Mouse (Mus musculus) bone marrow macrophage, adult 2 months (primary cell): ENCODE measurements at regions not wholly inside any gene's neighbourhood (a gene's known extent, or its start where the extent isn't known, plus 50 kb on each side); places are given as distances from the start of the nearest gene placed in this dataset.

ENCODE experiments used
- H3K27ac ChIP-seq: 2 replicates; pipeline ENCODE4 v1.5.1; 2012; ENCODE audit warnings: low read depth, low read length; ENCODE audit not compliant: insufficient read depth
- H3K4me1 ChIP-seq: 2 replicates; pipeline ENCODE4 v1.6.1; 2012; ENCODE audit warnings: low read length; ENCODE audit not compliant: control insufficient read depth, insufficient read depth
- H3K4me3 ChIP-seq: 2 replicates; pipeline ENCODE4 v1.5.1; 2012; ENCODE audit warnings: mild to moderate bottlenecking, low read length, moderate library complexity; ENCODE audit not compliant: insufficient read depth
- CTCF ChIP-seq: IDR thresholded peaks from 2 replicates; pipeline ENCODE4 v1.5.1; 2012; ENCODE audit warnings: low read depth, mild to moderate bottlenecking, low read length, moderate library complexity
- POLR2A ChIP-seq: IDR thresholded peaks from 2 replicates; pipeline ENCODE4 v1.6.1; 2012; ENCODE audit warnings: mild to moderate bottlenecking, low read depth, low read length, borderline replicate concordance

DNA sequence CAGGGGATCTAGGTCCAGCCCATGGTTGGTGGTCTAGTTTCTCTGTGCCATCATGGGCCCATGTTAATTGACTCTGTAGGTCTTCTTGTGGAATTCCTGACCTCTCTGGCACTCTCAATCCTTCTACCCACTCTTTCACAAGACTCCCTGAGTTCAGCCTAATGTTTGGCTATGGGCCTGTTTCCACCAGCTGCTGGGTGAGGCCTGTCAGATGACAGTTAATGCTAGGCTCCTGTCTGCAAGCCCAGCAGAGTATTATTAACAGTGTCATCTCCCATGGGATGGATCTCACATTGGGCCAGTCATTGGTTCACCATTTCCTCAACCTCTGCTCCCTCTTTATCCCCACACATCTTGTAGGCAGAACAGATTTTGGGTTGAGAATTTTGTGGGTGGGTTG, 271.5 kb upstream of the Gm21798 start:
- H3K4me1 ChIP-seq = peaks cover 18% of the 10 kb centered on the region
- H3K4me3 ChIP-seq = no peak overlapping the region
- no peak for TF ChIP-seq CTCF
- TF ChIP-seq POLR2A = no peak
- H3K27ac ChIP-seq = no peak overlapping the region

DNA sequence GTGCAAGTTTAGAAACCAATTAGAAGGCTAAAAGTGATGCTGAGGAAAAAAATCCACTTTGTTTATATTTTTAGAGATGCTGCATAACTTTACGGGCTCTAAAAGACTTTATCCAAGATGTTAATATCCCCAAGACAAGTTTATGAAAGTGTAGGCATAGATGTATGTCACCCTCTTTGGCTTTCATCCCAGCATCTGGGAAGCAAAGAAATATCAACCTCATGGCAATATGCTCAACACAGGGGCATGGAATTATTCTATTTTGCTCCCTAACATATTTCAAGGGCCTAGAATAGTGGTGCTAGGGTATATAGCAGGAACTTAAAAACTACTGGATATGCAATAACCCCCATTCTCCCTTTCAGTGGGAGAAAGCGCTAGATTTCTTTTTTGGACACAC, 260.0 kb upstream of the Gm21798 start:
- no peak for TF ChIP-seq POLR2A
- no peak for TF ChIP-seq CTCF
- Histone ChIP-seq H3K27ac (no peak overlapping the region), H3K4me1 (peaks cover 8% of the 10 kb centered on the region), H3K4me3 (no peak overlapping the region)

DNA sequence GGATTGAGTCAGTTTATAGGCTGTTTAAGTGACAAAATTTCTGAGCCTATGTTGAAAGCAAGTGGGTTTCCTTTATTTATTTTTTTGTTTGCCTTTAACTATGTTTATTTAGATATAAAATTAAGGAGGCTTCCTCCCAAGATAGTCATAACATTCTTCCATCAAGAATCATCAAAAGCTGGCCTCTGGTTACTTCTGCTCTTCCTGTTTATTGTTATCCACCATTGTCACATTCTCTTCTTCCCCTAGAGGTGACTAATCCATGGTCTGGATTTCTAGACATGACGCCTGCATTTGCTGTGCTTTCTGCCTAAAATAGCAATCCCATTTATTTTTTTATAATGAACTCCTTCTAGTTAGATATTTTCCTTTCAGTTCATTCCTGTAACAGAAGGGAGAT, 259.3 kb upstream of the Gm21798 start:
- Histone ChIP-seq H3K4me1 (peaks cover 8% of the 10 kb centered on the region), H3K27ac (no peak overlapping the region), H3K4me3 (no peak overlapping the region)
- TF ChIP-seq POLR2A = no peak
- no peak for TF ChIP-seq CTCF

DNA sequence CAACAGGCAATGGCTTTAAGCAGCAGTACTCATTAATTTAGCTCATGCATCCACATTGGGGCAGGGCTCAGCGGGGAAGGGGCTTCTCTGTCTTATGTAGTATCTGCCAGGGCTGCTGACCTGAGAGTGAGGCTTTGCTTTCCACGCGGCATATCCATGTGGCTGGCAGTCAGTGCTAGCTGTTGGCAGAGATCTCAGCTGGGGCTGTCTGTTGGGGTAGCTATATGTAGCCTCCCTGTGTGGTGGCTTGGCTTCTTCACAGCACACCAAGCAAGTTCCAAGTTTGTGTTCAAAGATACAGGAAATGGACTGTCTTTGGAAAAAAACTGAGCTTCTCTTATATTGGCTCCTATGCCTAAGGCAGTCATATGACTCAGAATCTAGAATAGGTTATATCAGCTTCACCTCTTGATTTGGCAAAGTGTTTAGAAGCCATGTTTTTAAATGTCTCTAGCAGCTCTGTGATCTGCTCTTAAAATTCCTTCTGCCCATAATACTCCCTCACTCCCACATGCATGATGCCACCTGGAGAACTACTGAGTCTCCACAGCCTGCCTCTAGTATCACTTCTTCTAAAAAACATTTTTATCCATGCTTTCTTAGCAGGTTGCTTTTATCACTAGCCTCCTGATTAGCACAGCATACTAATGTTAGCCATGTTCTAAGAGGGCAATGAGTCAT, 254.9 kb upstream of the Gm21798 start:
- TF ChIP-seq CTCF (no peak), POLR2A (no peak)
- no peaks in the 10 kb centered on the region for H3K4me1 ChIP-seq

DNA sequence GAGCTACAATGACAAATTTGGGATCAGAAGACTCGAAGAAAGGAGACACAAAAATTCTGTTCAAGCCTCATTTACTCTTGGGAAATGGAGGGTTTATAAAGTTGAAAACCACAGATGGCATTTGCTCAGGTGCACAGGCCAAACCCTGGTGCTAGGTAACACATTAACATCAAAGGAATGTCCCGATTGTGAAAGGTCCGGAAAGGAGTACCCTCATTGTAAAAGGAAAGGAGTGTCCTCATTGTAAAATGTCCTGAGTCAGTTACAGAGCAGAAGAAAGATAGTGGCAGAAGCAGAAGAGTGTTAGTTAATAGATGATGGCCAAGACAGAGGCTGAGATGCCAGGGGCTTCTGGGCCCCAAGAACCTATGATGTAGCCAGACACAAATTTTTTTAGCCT, 252.8 kb upstream of the Gm21798 start:
- no peak overlapping the region for H3K27ac ChIP-seq
- H3K4me1 ChIP-seq = no peaks in the 10 kb centered on the region
- no peak overlapping the region for H3K4me3 ChIP-seq
- TF ChIP-seq CTCF (no peak), POLR2A (no peak)

More for the DNA sequence above, 254.9 kb upstream of the Gm21798 start:
- H3K27ac ChIP-seq = no peak overlapping the region
- no peak overlapping the region for H3K4me3 ChIP-seq

DNA sequence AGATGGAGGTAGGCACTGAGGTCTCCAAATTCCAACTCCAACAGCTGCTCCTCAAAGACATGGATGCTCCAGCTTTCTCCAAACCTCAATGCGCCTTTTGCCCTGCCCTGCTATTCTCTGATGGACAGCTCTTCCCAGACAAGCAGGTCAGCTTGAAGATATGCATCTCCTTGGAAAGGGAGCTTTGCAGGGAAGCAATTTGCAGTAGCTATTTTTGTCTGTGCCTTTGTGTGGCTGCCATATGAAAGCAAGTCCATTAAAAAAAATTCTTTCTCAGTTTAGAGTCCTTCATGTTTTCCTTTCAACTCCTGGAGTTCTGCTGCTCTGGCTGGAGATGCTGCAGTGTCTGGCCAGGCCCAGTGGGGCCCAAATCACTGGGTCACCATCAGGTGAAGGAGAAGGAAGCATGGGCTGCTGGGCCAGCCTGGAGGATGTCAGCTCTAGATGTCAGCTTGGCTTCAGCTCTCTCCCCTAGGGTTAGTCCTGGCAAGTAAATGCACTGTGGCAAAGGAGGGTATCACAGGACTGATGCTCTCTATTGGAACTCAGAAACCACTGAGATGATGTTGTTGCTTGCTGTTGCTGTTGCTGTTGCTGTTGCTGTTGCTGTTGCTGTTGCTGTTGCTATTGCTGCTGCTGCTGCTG, 240.5 kb upstream of the Gm21798 start:
- H3K27ac ChIP-seq = no peak overlapping the region
- H3K4me3 ChIP-seq = no peak overlapping the region
- no peak for TF ChIP-seq CTCF
- no peak for TF ChIP-seq POLR2A
- H3K4me1 ChIP-seq = no peaks in the 10 kb centered on the region

DNA sequence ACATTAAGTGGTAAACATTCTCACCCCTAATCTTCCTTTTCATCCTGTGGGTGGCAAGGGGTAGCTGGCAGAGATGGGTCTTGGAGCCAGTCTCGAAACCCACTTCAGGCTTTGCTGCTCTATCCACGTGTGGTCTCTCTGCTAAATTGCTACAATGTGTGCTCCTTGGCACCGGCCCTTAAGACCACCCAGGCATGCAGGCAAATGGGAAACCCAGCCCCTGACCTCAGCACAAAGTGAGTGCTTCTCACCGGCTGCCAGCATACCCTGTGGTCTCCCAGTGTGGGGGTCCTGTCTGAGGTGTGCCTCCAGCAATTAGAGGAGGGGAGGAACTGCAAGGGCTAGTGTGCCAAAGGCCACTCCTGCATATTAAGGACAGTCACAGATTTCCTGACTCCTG, 238.5 kb upstream of the Gm21798 start:
- TF ChIP-seq POLR2A = no peak
- TF ChIP-seq CTCF = no peak

DNA sequence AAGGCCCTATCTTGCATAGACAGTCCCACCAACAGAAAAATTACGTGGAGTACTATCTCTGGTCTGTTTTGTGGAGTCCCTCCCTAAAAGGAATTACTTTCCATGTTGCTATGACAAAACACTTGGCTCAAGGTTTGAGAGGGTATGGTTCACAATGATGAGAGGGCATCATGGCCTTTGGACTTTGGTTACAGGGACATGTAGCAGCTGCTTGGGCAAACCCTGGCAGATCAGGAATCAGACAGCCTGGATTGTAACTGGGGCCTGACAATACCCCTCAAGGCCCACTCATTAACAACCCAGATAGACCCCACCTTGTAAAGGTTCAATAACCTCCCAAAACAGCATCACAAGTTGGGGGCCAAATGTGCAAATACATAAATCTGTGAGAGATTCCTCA, 237.0 kb upstream of the Gm21798 start:
- no peaks in the 10 kb centered on the region for H3K4me1 ChIP-seq
- no peak overlapping the region for H3K4me3 ChIP-seq
- no peak overlapping the region for H3K27ac ChIP-seq
- TF ChIP-seq POLR2A (no peak), CTCF (no peak)

More for the DNA sequence above, 238.5 kb upstream of the Gm21798 start:
- no peaks in the 10 kb centered on the region for H3K4me1 ChIP-seq
- no peak overlapping the region for H3K4me3 ChIP-seq
- H3K27ac ChIP-seq = no peak overlapping the region

DNA sequence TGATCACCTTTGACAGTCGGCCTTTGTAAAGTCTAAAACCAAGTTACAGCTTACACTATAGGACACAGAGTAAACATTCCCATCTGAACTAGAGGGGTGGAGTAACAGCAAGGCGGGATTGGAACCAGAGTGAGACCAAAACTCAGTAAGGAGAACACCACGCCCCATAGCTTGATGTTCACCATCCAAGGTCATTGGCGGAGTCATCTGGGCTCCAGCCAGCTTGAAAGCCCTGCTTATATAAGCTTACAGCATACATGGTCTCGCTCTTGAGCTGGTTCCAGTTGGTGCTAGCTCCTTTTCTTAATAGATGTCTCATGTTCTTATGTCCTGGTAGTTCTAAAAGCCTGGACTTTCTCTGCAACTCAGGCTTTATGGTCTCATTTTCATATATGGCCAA, 236.4 kb upstream of the Gm21798 start:
- TF ChIP-seq POLR2A (no peak), CTCF (no peak)
- H3K4me3 ChIP-seq = no peak overlapping the region
- no peak overlapping the region for H3K27ac ChIP-seq
- H3K4me1 ChIP-seq = no peaks in the 10 kb centered on the region

DNA sequence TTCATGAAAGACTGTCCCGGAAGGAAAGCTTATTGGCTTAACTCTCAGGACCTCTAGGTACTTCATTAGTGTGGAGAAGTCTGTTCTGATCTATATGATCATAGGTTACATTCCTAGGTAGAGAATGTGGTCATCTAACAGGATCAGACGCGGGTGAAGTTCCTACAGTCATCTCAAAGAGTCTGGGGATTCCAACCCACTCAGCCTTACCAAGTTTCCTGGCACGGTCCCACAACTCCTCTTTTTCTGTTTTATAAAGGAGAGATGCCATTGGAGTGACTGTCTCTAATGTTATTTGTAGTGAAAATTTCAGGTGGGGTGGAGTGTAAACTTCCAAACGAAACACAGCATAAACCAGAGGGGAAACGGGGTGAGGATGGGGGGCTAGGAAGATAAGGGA, 233.4 kb upstream of the Gm21798 start:
- Histone ChIP-seq H3K4me3 (no peak overlapping the region), H3K27ac (no peak overlapping the region), H3K4me1 (no peaks in the 10 kb centered on the region)
- no peak for TF ChIP-seq CTCF
- TF ChIP-seq POLR2A = no peak
